Mouse (Mus musculus): ENCODE results near the gene Cacng5.
A peak's percentile ranks its signal among the peaks of the same experiment; 100 is the strongest.

Gene Cacng5

GRCm38 (mm10) chr11:107876840-107877239 lies 38.0 kb downstream of the Cacng5 start:
- no peak for DNase-seq

DNA sequence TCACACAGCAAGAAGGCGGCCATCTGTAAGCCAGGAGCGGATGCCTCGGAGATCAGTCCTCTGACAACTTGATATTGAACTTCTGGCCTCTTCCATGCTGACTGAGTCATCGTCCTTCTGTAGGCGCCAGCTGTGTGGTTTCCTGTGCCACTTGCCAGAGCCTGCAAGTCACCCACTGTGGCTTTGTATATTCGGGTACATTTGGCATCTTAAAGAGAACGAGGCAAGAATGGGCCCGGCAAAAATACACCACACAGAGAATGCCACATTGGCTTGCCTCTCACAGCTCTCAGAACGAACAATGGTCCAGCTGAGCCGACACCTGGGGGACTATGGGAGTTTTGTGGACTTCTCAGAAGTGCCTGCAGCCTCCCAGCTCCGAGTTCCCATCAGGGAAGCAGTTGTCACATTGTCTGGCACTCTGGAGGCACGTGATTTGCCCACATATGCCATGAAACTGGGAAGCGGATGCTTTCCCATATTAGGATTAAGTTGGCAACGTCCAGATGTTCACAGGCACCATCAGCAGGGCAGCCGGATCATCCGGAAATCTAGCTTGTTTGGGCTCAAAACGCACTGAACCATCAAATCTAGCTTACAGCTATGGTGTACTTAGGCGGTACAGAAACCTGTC lies 38.9 kb downstream of the Cacng5 start:
- no peak for DNase-seq

GRCm38 (mm10) chr11:107872743-107873142 lies 42.1 kb downstream of the Cacng5 start:
- no peak for DNase-seq

DNA sequence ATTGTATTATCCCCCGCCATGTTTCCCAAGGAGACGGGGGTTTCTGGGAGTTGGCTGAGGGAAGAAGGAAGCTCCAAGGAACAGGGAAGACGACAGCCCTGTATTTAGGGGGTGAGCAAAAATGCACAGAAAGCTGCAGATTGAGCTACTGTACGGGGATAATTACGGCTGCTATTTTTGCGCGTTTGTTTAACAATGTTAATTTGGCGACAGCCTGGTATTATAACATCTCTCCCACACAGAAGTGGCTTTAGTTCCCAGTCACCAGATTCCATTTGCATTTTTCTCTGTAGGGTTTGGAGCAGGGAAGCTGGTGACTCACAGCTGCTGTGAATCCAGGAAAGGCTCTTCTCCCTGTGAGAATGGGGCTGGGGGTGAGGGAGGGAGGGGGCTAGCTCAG lies 47.3 kb downstream of the Cacng5 start:
- no peak for DNase-seq

- DNase-seq = peak; percentile 67
Measured at GRCm38 (mm10) chr11:107865128-107865527, 49.7 kb downstream of the Cacng5 start.

DNA sequence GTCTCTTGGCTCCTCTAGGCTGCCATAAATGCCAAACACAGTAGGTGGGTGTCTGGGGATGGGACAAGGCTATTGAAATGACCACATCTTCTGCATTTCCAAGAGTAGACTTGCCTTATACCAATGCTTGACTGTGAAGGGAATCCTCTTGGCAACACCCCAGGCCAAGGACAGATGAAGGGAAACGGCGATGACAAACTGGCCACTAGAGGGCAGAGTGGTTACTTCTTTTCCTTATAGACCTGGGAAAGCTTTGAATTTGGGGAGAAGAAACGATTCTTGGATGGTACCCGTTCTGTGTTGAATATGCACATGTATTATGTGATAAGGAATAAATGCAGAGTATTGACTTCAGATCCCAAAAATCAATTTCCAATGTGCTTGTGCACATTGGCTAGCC lies 50.8 kb downstream of the Cacng5 start:
- DNase-seq = peak; percentile 52

DNA sequence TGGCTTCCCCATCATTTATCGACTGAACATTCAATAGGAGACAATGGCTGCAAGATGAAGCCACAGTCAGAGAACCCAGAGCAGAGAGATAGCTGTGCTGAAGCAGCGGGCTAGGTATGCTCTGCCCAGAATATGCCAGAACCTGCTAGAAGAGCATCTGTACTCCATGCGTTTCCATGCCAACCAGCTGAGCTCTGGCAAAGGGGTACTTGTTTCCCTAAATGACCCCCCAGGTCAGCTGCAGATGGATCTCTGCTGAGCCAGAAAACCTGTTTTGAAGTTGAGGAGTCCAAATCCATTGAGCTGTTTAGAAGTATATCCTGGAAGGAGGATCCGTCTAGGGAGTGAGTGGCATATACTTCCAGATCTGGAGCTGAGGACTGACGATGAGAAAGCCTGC lies 53.1 kb downstream of the Cacng5 start:
- DNase-seq = no peak

- no peak for DNase-seq
Measured at GRCm38 (mm10) chr11:107859871-107860270, 55.0 kb downstream of the Cacng5 start.

- peak; percentile 35 for DNase-seq
Measured at GRCm38 (mm10) chr11:107859288-107859687, 55.6 kb downstream of the Cacng5 start.

GRCm38 (mm10) chr11:107853088-107853487 lies 61.8 kb downstream of the Cacng5 start:
- DNase-seq = peak; percentile 14

- no peak for DNase-seq
Measured at GRCm38 (mm10) chr11:107849621-107850020, 65.2 kb downstream of the Cacng5 start.

GRCm38 (mm10) chr11:107844175-107844574 lies 70.7 kb downstream of the Cacng5 start:
- no peak for DNase-seq

- DNase-seq = no peak
Measured at GRCm38 (mm10) chr11:107833351-107834040, 81.4 kb downstream of the Cacng5 start.
